Mouse (Mus musculus) lung, embryonic 16.5 days (tissue): Measurements from ENCODE around the gene Lrch3. TPM values are rescaled to one million over a fixed set of nuclear protein-coding genes. Genes with fewer than 3 reads are reported as not detected.

Experiments used
- ATAC-seq: fragments of 200-750 bp; cut with Nextera tagmentation; 2 replicates; pipeline ENCODE4 v1.8.0; 2017; ENCODE audit warnings: low read depth, mild to moderate bottlenecking, moderate library complexity
- H3K27ac ChIP-seq: fragments of 300-500 bp; sonication (generic); 2 replicates; pipeline ENCODE4 v1.5.1; 2014; ENCODE audit warnings: mild to moderate bottlenecking, control low read depth, low read length
- H3K27me3 ChIP-seq: fragments of 300-500 bp; sonication (generic); 2 replicates; pipeline ENCODE4 v1.6.1; 2014; ENCODE audit warnings: low read depth, low read length, mixed read lengths; ENCODE audit not compliant: control insufficient read depth, insufficient read depth
- H3K36me3 ChIP-seq: fragments of 300-500 bp; sonication (generic); 2 replicates; pipeline ENCODE4 v1.6.1; 2014; ENCODE audit warnings: low read length; ENCODE audit not compliant: control insufficient read depth, insufficient read depth
- H3K4me1 ChIP-seq: fragments of 300-500 bp; sonication (generic); replicated peaks from 2 replicates; pipeline ENCODE4 v1.6.1; 2014; ENCODE audit warnings: low read length, mixed read lengths; ENCODE audit not compliant: control insufficient read depth, insufficient read depth
- H3K4me2 ChIP-seq: fragments of 300-500 bp; sonication (generic); 2 replicates; pipeline ENCODE4 v1.6.1; 2014; ENCODE audit warnings: low read depth, low read length, control low read depth
- H3K4me3 ChIP-seq: fragments of 300-500 bp; sonication (generic); 2 replicates; pipeline ENCODE4 v1.5.1; 2014; ENCODE audit warnings: mild to moderate bottlenecking, low read length, control low read depth
- H3K9ac ChIP-seq: fragments of 300-500 bp; sonication (generic); 2 replicates; pipeline ENCODE4 v1.6.1; 2014; ENCODE audit warnings: low read length, control low read depth
- H3K9me3 ChIP-seq: fragments of 300-500 bp; sonication (generic); 2 replicates; pipeline ENCODE4 v1.6.1; 2016; ENCODE audit warnings: low read length; ENCODE audit not compliant: control insufficient read depth
- WGBS: fragments of 180-500 bp; shearing (Covaris S2); extraction: QIAGEN DNeasy Blood & Tissue Kit; methylation state at CpG from one replicate; pipeline ENCODE4 v1.1.7; 2014; 5-methylcytosine and 5-hydroxymethylcytosine counted together
- polyA plus RNA-seq: library from polyadenylated mRNA; unstranded; fragments of >200 nt; fragmentation: Nextera tagmentation; extraction: Ambion mirVana; gene quantifications from 2 replicates; pipeline ENCODE4 v1.2.1, GENCODE M21; 2015

The Lrch3 gene
- polyA plus RNA-seq, 1 experiment from 2014 or later = 18.9 TPM

- Histone ChIP-seq H3K9me3 (no peaks in the 10 kb centered on the region), H3K27me3 (no peaks in the 10 kb centered on the region), H3K4me3 (peak within 1 kb of the TSS; percentile 91), H3K36me3 (no peaks in the 10 kb centered on the region), H3K4me2 (peak within 1 kb of the TSS; percentile 88), H3K9ac (peak within 1 kb of the TSS; percentile 86), H3K4me1 (peaks cover 9% of the 10 kb centered on the region), H3K27ac (peak within 1 kb of the TSS; percentile 86)
- peak; percentile 98 for ATAC-seq
- under 1% methylated on average over 69 of the region's 83 CpGs for WGBS
Observed at GRCm38 (mm10) chr16:32877343-32878156, 36.4 kb upstream of the Lrch3 start, which contains the start of the genes Fyttd1 and Rubcn. Gene Fyttd1 (plus strand): TSS chr16:32877500. Gene Rubcn (minus strand): TSS chr16:32877766.

- H3K27ac ChIP-seq = peak overlapping the region; percentile 49
- H3K36me3 ChIP-seq = no peaks in the 10 kb centered on the region
- peaks cover 9% of the 10 kb centered on the region for H3K4me1 ChIP-seq
- H3K9ac ChIP-seq = peak overlapping the region; percentile 86
- peak overlapping the region; percentile 88 for H3K4me2 ChIP-seq
- WGBS = under 1% methylated on average over 33 of the region's 34 CpGs
- H3K27me3 ChIP-seq = no peaks in the 10 kb centered on the region
- ATAC-seq = no peak; the same call in 1 of the 2 replicates
- H3K9me3 ChIP-seq = no peaks in the 10 kb centered on the region
- peak overlapping the region; percentile 91 for H3K4me3 ChIP-seq
Observed at GRCm38 (mm10) chr16:32878157-32878598, 35.7 kb upstream of the Lrch3 start.

GRCm38 (mm10) chr16:32878972-32879926 is 34.7 kb upstream of the Lrch3 start:
- 72% methylated on average over 14 of the region's 14 CpGs for WGBS
- Histone ChIP-seq H3K36me3 (no peaks in the 10 kb centered on the region), H3K9me3 (no peaks in the 10 kb centered on the region), H3K9ac (peak overlapping the region; percentile 11; the same call in 1 of the 2 replicates), H3K27me3 (no peaks in the 10 kb centered on the region), H3K4me3 (peak overlapping the region; percentile 91), H3K4me1 (peaks cover 9% of the 10 kb centered on the region), H3K27ac (no peak overlapping the region), H3K4me2 (peak overlapping the region; percentile 88)
- no peak for ATAC-seq

- H3K27ac ChIP-seq = no peak overlapping the region
- H3K27me3 ChIP-seq = no peaks in the 10 kb centered on the region
- H3K4me3 ChIP-seq = no peak overlapping the region
- H3K36me3 ChIP-seq = peaks cover 2% of the 10 kb centered on the region; the same call in 1 of the 2 replicates
- 81% methylated on average over 7 of the region's 7 CpGs for WGBS
- no peak overlapping the region for H3K9ac ChIP-seq
- no peak for ATAC-seq
- H3K4me2 ChIP-seq = no peak overlapping the region
- H3K9me3 ChIP-seq = no peaks in the 10 kb centered on the region
- H3K4me1 ChIP-seq = peaks cover 9% of the 10 kb centered on the region
Observed at GRCm38 (mm10) chr16:32881538-32881937, 32.4 kb upstream of the Lrch3 start.

- Histone ChIP-seq H3K9me3 (no peaks in the 10 kb centered on the region), H3K9ac (no peak overlapping the region), H3K4me3 (no peak overlapping the region), H3K4me1 (no peaks in the 10 kb centered on the region), H3K27ac (no peak overlapping the region), H3K27me3 (no peaks in the 10 kb centered on the region), H3K4me2 (no peak overlapping the region), H3K36me3 (peaks cover 19% of the 10 kb centered on the region)
- 84% methylated on average over 7 of the region's 7 CpGs for WGBS
- no peak for ATAC-seq
Observed at GRCm38 (mm10) chr16:32887996-32888395, 25.9 kb upstream of the Lrch3 start.

GRCm38 (mm10) chr16:32889881-32890280 is 24.0 kb upstream of the Lrch3 start:
- ATAC-seq = no peak
- Histone ChIP-seq H3K4me1 (no peaks in the 10 kb centered on the region), H3K36me3 (peaks cover 24% of the 10 kb centered on the region), H3K4me3 (no peak overlapping the region), H3K4me2 (no peak overlapping the region), H3K27ac (no peak overlapping the region), H3K9me3 (no peaks in the 10 kb centered on the region), H3K27me3 (no peaks in the 10 kb centered on the region), H3K9ac (no peak overlapping the region)
- 52% methylated on average over 2 of the region's 2 CpGs for WGBS

- no peaks in the 10 kb centered on the region for H3K4me1 ChIP-seq
- no peak overlapping the region for H3K4me3 ChIP-seq
- no peak overlapping the region for H3K27ac ChIP-seq
- no peak overlapping the region for H3K4me2 ChIP-seq
- no peak overlapping the region for H3K9ac ChIP-seq
- peaks cover 29% of the 10 kb centered on the region for H3K36me3 ChIP-seq
- H3K27me3 ChIP-seq = no peaks in the 10 kb centered on the region
- no peaks in the 10 kb centered on the region for H3K9me3 ChIP-seq
- ATAC-seq = no peak
Observed at GRCm38 (mm10) chr16:32896126-32896525, 17.8 kb upstream of the Lrch3 start.

GRCm38 (mm10) chr16:32901360-32902050 is 12.4 kb upstream of the Lrch3 start:
- Histone ChIP-seq H3K9ac (no peak overlapping the region), H3K27me3 (no peaks in the 10 kb centered on the region), H3K9me3 (no peaks in the 10 kb centered on the region), H3K4me3 (no peak overlapping the region), H3K27ac (no peak overlapping the region), H3K4me2 (no peak overlapping the region), H3K36me3 (peaks cover 12% of the 10 kb centered on the region), H3K4me1 (no peaks in the 10 kb centered on the region)
- 79% methylated on average over 2 of the region's 2 CpGs for WGBS
- ATAC-seq = no peak
